Mouse (Mus musculus): ENCODE results near the gene A4gnt. TPM values are rescaled to one million over a fixed set of nuclear protein-coding genes. Genes with fewer than 3 reads are reported as not detected.

A4gnt gene
- polyA plus RNA-seq, 1 experiment from 2014 or later = 0.12 TPM

Other genes with a start within 250 kb of the A4gnt start
- gene Mras, start 175.1 kb upstream of the A4gnt start, polyA plus RNA-seq (2014; fragmentation: Nextera tagmentation; extraction: Ambion mirVana) = 8.3 and 11.8 TPM in 2 replicates
- gene Nme9, start 161.0 kb upstream of the A4gnt start, polyA plus RNA-seq (2014; fragmentation: Nextera tagmentation; extraction: Ambion mirVana) = not detected in 2 replicates
- 32.3 and 32.4 TPM in 2 replicates for gene Armc8, start 43.6 kb upstream of the A4gnt start, polyA plus RNA-seq (2014; fragmentation: Nextera tagmentation; extraction: Ambion mirVana)
- 24.5 and 26.1 TPM in 2 replicates for gene Dbr1, start 36.7 kb upstream of the A4gnt start, polyA plus RNA-seq (2014; fragmentation: Nextera tagmentation; extraction: Ambion mirVana)
- 18.2 and 19.8 TPM in 2 replicates for gene Dzip1l, start 17.0 kb downstream of the A4gnt start, polyA plus RNA-seq (2014; fragmentation: Nextera tagmentation; extraction: Ambion mirVana)
- gene Cldn18, start 104.8 kb downstream of the A4gnt start, polyA plus RNA-seq (2014; fragmentation: Nextera tagmentation; extraction: Ambion mirVana) = 248 and 262 TPM in 2 replicates

All from stomach, embryonic 14.5 days (tissue).